8 mouse cellular contexts compared by ENCODE assay signal in genomic region chr5:112228240-112229076, GRCm38 (mm10). TPM values are rescaled to one million over a fixed set of nuclear protein-coding genes. Genes with fewer than 3 reads are reported as not detected.
DNase-seq lines count a peak whose midpoint lies in the region; ATAC-seq lines count a peak whose summit lies in the region.

No protein-coding gene starts in this region.

- no peaks in the 10 kb centered on the region for H3K9me3 ChIP-seq in neural tube, embryonic 14.5 days (ENCODE audit: control insufficient read depth, low read length)

- peak; percentile 71 for ATAC-seq in frontal cortex, adult (ENCODE audit: low TSS enrichment)
- ATAC-seq in neural tube, embryonic 14.5 days (ENCODE audit: low read depth), result peak; percentile 80

- H3K4me2 ChIP-seq in neural tube, embryonic 14.5 days (ENCODE audit: low read depth, low read length), result peak overlapping the region; percentile 94

- H3K9ac ChIP-seq in neural tube, embryonic 14.5 days (replicated peaks; ENCODE audit: low read depth, low read length), result peak overlapping the region; percentile 92

- under 1% methylated on average over 57 of the region's 57 CpGs for WGBS in neural tube, embryonic 14.5 days

- no peaks in the 10 kb centered on the region for H3K27me3 ChIP-seq in neural tube, embryonic 14.5 days (ENCODE audit: control insufficient read depth, insufficient read depth, low read length)

- peak overlapping the region; percentile 56 for H3K4me3 ChIP-seq in neural tube, embryonic 14.5 days (ENCODE audit: low read depth, low read length)

- peak overlapping the region; percentile 98 for H3K27ac ChIP-seq in neural tube, embryonic 14.5 days (ENCODE audit: low read depth, low read length)

- peak; percentile 26 to 31 for DNase-seq in cerebellum, postnatal 36 days
- DNase-seq in cerebellum, adult 11-12 months, result no peak
- peak; percentile 61 for DNase-seq in ES-CJ7 (ENCODE audit: low read depth, low spot score)
- DNase-seq in left cerebral cortex, postnatal 10 days (ENCODE audit: extremely low spot score in 1 of 2, low spot score in 2 of 2), result peak; percentile 68 to 82
- DNase-seq in spleen, postnatal 14 days (ENCODE audit: low spot score in 2 of 2), result no peak
- no peak for DNase-seq in kidney, postnatal 36 days

- intact Hi-C loops in left cerebral cortex, postnatal 10 days (cut with DNase I), result loop anchor here (5.0 kb wide), 1 partner anchor 99 kb away; the partner anchor contains the start of gene Tfip11

- H3K4me1 ChIP-seq in neural tube, embryonic 14.5 days (ENCODE audit: control insufficient read depth, insufficient read depth, low read length), result peaks cover 25% of the 10 kb centered on the region

- peaks cover 3% of the 10 kb centered on the region; the same call in 1 of the 2 replicates for H3K36me3 ChIP-seq in neural tube, embryonic 14.5 days (ENCODE audit: control insufficient read depth, insufficient read depth, low read length)

RNA-seq across cellular contexts. Expression of gene Cryba4, which starts 23.9 kb away (rescaled TPM):
- total RNA-seq in left cerebral cortex, postnatal 10 days (2021), result 1 to 10 TPM in 1 of 2 experiments, under 1 TPM in 1; 0.67 to 1.5 TPM
- 0.79 and 2.7 TPM in 2 replicates for polyA plus RNA-seq in neural tube, embryonic 14.5 days (2014; fragmentation: Nextera tagmentation; extraction: Ambion mirVana)

RNA-seq across cellular contexts. Expression of gene Crybb1, which starts 27.2 kb away (rescaled TPM):
- total RNA-seq in left cerebral cortex, postnatal 10 days (2021), result 10 to 100 TPM in 1 of 2 experiments, 1 to 10 TPM in 1; 10.0 to 12.1 TPM
- 3.4 and 4.5 TPM in 2 replicates for polyA plus RNA-seq in neural tube, embryonic 14.5 days (2014; fragmentation: Nextera tagmentation; extraction: Ambion mirVana)

RNA-seq across cellular contexts. Expression of gene Tpst2, which starts 48.0 kb away (rescaled TPM):
- 10 to 100 TPM; 34.4 to 34.6 TPM for total RNA-seq in left cerebral cortex, postnatal 10 days (2021)
- 27.1 and 28.1 TPM in 2 replicates for polyA plus RNA-seq in neural tube, embryonic 14.5 days (2014; fragmentation: Nextera tagmentation; extraction: Ambion mirVana)

Comparison
In these comparisons a context has a peak if more than half of its experiments do, and no peak if none do; other contexts are left out.
1. DNase-seq: peak in cerebellum, postnatal 36 days (2 of 2), ES-CJ7 (single experiment) and left cerebral cortex, postnatal 10 days (2 of 2); none in cerebellum, adult 11-12 months (single experiment), spleen, postnatal 14 days (0 of 2) and kidney, postnatal 36 days (0 of 2).